Mouse (Mus musculus): Measurements from ENCODE around the gene Clec2e. TPM values are rescaled to one million over a fixed set of nuclear protein-coding genes. Genes with fewer than 3 reads are reported as not detected.

Clec2e gene
- not detected for polyA plus RNA-seq (2017; shearing (Covaris generic))

GRCm38 (mm10) chr6:129100794-129101193 lies at the start of gene Clec2e:
Clec2e (minus strand) TSS chr6:129100913.

GRCm38 (mm10) chr6:129045601-129046000 lies 55.1 kb downstream of the Clec2e start, which contains the start of gene Klrb1f:
Klrb1f (plus strand) TSS chr6:129045901.

Other genes starting within 250 kb of the Clec2e start
- 99.2 TPM for gene Clec2i, start 213.3 kb downstream of the Clec2e start, polyA plus RNA-seq (2017; shearing (Covaris generic))
- gene BC035044, start 209.8 kb downstream of the Clec2e start, polyA plus RNA-seq (2017; shearing (Covaris generic)): 2.1 TPM
- not detected for gene Clec2g, start 166.5 kb downstream of the Clec2e start, polyA plus RNA-seq (2017; shearing (Covaris generic))
- gene Klrb1f, start 55.0 kb downstream of the Clec2e start, polyA plus RNA-seq (2017; shearing (Covaris generic)): 10.4 TPM
- 25.9 TPM for gene Clec2d, start 79.7 kb upstream of the Clec2e start, polyA plus RNA-seq (2017; shearing (Covaris generic))
- gene Cd69, start 174.5 kb upstream of the Clec2e start, polyA plus RNA-seq (2017; shearing (Covaris generic)): 808 TPM
- not detected for gene 4922502D21Rik, start 230.9 kb upstream of the Clec2e start, polyA plus RNA-seq (2017; shearing (Covaris generic))
- gene Clec12a, start 241.8 kb upstream of the Clec2e start, polyA plus RNA-seq (2017; shearing (Covaris generic)): not detected